Mouse (Mus musculus) layer of hippocampus, adult 9-10 months (tissue): ENCODE measurements around the gene Ralgapa2.
A peak's percentile ranks its signal among the peaks of the same experiment; 100 is the strongest.

ENCODE experiments used
- DNase-seq: peaks from one replicate; pipeline ENCODE4 v3.0.0; 2022; ENCODE audit warnings: low spot score

Gene Ralgapa2

DNA sequence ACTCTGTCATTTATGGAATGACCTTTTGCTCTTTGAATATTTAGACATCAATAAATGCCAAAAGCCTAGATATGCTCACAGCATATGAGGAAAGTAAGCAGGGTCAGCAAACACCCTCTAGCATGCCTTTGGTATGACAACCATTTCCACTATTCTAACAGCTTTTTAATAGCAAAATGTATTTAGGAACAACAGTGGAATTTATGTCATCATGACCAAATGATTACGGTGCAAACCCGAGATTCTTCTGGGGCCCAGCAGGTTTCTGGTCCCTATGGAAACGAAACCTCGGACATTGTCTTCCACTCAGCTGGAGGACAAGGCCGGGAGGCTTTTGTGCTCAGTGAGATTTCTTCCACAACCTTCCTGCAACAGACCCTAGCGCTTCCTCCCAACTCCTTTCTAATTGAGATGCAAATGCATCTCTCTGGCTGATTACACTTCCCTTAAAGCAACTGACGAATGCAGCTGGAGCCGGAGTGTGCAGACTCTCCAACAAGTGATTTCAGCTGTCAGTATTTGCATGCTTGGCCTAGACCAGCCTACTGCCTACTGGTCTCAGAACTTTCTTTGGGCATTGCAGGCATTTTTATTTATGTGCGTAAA, 209.9 kb downstream of the Ralgapa2 start:
- no peak for DNase-seq

DNA sequence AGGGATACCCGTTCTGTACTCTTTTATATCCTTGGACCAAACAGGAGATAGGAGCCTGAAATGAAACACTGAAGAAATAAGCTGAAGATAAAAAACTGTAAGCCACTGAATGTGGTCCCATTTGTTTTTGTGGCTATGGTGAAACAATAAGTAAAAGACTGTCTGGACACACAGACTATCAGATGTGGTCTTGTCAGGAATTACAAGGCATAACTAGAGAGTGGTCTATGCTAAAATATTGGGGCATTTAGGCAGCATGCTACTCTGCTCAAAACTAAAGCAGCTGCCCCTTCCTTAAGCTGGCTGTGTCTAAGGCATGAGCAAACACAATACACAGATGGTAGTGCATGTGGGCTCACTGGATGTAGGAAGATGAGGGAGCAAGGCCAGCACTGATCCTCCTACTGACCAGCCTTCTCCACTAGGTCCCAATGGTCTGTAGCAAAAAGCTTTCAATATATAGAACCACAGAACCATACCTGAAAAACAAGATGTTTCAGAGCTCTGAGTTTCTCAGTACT, 211.6 kb downstream of the Ralgapa2 start:
- no peak for DNase-seq

DNA sequence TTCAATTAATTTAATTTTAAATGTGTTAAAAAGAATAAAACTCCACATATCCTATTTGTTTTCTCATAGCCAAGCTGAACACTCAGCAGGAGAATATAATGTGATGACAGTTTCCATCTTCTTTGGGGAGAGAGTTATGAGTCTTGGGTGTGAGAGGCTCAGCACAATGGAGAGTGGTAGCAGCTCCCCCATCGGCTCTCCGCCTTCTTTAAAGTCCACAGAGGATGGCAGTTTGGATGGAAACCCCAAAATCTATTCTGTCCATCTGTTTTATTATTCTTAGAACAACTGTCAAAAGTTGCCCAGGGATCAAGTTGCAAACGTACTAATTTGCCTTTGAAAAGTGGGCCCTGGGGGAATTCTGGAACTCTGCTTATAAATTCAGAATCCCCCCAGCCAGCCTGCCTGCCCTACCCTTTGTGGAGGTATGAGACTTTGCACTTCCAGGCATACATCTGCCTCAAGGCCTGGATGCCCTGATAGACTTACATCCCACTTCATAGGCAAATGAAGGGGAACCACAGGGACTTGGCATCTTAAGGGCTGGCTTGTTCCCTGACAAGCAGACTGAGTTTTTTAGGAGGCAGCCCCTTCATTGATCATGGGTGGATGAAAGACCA, 212.2 kb downstream of the Ralgapa2 start:
- no peak for DNase-seq

DNA sequence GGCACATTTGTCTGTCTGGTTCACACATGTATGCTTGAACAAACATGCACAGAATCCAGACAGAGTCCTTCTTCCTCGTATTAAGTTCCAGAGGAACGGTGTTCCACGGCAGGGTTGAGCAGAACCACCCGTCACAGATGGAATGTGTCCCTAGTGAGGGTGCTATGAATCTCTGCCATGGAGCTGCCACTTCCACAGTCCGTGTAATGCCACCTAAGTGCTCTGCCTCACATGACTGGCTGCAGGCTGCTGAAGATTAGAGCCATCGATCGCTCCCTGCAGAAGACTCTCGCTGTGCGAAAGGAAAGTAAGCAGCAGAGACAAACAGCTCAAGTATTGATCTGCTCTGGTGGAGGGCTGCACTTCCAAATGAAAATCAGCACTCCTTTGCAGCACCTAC, 218.6 kb downstream of the Ralgapa2 start:
- DNase-seq: no peak

DNA sequence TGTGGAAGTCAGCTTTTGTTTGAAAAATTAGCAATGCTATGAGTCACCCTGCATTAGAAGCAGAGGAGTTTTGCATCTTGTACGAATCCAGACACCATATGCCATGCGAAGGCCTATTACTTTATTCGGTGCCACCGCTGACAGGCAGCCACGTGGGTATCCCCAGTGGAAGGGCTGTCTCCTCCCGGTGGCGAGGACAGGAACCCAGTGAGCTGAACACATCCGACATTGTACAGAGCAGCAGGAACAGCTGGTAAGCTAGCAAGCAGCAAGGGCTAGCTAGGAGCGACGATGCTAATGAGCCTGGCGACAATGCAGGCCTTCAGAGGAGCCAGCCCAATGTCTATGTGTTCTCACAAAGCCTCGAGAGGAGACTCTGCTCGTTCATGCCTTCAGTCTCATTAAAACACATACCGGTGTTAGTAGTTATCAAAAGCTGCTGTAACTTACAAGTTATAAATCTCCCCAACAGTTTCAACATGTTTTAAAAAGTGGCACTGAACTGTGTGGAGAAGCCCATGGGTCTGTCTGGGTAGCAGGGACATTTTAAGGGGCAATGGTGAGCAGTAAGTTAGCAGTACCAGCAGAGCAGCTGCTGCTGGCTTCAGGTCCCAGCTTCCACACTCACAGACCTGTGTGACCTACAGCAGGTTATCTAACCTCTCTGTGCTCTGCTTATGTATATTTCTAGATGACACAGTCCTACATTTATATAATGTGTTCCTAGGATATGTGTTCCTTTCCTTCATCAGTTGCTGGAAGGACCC, 221.1 kb downstream of the Ralgapa2 start:
- DNase-seq: peak; percentile 52

DNA sequence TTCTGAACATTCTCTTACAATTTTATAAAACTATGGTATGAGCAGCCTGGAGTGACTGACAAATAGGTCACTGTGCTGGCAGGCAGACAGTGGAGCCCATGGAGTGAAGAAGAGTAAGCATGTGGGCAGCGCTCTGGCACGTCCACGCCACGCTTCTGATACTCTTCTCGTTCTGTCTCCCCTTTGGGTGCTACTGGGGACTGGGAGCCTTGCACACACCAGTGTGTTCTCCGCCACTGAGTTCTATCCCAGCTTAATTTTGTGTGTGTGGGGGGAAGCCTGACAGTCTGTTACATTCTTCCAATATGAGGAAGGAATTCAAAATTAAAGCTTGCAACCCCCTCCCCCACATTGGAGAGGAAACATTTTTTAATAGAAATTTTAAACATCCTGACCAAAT, 221.8 kb downstream of the Ralgapa2 start:
- DNase-seq: no peak

DNA sequence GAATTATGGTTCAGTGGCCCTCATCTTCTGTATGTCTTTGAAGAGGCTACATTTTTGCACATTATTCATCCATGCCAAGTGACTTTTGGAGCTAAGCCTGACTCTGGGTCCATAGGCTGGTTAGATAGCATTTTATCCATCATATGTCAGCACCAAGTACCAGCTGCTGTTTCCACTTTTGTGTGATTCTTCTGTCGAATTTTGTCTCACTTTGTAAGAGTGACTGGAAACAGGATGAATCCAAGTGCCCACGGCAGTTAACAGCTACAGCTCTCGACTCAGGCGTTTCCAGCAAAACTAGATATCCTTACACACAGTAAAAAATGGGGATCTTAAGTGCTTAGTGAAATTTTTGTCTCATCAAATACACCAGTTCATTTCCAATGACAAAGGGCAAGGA, 222.8 kb downstream of the Ralgapa2 start:
- no peak for DNase-seq

DNA sequence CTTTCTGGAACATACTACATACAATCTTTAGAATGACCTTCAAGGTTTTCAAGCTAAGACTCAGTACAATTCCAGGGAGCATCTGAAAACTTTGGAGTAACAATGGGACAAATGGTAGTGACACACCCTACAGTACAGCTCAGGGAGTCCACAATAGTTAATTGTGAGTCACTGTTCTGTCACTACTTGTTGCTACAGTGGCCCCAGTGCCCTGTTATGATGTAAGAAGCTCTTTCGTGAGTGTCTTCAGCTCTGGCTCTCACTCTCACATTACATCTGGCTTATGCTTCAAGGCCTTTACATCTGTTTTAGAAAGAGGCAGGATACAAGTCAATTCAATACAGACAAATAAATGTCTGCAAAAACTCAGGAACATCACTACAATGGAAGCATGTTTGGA, 223.8 kb downstream of the Ralgapa2 start:
- DNase-seq: no peak

DNA sequence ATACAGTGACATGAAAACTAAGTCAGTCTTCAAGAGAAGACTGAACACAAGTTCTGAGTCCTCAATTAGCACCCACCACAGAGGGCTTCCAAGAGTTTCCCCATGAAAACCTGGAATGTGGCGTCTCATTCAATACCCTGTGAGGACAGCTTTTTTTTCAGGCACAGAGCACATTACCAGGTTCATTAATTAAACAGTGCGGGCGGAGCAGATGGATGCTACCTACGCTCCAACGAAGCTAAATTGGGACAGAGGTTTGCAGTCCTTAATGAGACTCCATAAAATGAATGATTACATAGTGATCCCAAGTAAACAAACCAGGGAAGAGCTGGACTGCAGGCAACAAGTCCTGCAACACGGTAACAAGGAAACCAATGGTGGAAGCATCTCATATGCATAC, 224.6 kb downstream of the Ralgapa2 start:
- no peak for DNase-seq

DNA sequence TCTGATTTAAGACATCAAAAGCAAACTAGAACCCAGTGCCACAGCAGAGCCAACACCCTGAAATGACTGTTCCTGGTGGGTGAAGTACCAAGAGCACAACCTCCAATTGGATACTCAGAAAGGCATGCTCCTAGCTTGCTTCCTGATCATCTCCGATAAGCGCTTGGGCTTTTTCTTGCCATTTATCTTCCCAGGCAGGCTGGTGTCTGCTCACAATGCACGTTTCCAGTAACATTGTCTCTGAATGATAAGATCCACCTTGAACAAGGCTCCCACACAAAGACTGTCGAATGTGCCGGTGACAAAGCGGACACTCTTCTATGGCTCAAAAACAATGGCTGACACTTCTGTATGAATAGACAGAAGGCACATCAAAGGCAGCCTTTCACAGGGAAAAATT, 230.8 kb downstream of the Ralgapa2 start:
- DNase-seq: no peak

DNA sequence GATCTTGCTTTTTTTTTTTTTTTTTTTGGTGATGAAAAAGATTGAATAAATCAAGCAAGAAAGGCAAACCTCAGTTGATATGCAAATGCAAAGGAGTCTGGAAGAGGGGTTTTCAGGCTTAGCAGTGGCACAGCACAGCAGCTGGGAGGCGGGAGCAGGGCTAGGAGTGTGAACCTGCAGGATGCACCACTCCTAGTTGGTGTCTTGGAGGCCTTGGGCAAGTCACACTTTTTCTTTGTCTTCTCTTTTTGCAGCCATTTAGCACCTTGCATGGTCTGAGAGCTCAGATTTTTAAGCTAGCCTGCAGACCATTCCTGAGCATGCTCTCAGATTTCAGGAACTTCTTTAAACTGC, 231.2 kb downstream of the Ralgapa2 start:
- no peak for DNase-seq

DNA sequence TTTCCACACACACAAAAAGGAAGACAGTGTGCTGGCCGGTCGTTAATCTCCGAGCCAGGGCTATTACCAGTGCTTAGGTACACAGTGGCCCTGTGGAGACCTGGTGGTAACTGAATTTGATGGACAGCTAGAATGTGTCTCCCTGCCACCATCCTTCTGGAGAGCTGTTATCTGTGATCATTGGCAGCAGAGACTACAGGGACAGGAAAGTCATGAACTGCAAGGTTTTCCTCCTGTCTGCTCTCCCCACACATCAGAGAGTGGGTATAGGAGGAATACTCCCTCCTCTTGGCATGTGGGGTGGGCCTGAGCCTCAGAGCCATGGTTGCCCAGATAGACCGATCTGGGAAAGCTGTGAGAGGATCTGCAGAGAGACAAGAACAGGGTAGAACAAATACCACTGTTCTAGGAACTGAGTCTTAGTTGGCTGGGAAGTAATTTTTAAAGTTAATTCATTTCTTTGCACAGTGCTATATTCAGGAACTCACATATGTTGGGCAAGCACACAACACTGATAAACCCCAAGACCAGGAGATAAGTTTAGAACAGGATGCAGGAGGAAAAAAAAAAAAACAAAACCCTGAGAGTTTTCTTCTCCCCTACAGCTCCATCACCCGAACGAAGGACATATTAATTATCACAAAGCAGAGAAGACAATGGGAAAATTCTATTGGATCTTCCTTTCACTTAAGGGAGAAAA, 231.8 kb downstream of the Ralgapa2 start:
- DNase-seq: no peak

DNA sequence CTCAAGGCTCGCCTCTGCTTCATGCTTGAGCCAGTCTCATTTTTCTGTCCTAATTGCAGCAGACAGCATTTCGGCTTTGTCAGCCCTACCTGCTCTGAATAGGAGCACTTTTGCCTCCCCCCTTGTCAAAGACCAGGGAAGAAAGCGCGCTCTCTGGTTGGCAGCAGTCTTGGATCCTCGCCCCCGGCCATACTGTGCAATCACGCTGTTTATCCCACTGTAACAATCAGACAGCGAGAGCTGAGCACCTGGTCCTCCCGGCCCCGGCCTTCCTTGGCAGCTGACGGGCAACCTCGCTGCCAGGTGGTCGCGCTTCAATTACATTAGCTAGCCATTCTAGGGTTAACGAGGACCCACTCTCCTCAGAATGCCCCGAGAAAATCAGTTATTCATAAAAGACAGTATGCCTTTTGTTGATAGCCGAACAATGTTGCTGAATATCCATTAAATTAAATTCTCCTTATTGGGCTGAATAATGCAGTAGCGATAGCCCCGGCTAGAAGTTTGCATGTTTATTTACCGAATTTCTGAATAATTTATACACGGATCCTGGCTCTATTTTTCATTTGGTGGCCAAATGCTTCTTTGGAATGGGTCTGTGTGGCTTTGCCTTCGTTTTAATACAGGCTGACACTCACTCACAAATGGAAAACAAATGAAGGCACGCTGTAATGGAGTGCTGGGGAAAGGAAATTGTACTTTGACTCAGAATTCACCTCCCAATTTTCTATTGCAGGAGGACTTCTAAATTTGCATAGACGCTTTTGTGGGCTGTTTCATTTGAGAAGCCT, 232.5 kb downstream of the Ralgapa2 start:
- no peak for DNase-seq

DNA sequence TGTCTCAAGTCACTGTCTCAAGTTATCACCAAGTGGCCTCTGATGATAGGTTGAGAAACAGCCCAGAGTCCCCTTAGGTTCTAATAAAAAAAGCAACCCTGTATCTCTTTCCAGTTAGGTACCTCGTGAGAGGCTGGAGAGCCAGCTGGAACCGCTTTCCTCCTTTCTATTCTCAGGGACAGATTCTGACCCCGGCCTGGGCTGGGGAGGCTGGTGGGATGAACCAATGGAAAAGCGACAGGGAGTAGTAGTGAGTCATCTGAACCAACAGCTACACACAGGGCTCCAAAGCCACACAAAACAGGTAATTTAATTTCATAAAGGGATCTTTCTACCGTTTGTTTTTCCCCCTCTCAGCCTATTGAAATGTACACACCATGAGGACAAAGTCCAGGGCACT, 233.8 kb downstream of the Ralgapa2 start:
- no peak for DNase-seq

DNA sequence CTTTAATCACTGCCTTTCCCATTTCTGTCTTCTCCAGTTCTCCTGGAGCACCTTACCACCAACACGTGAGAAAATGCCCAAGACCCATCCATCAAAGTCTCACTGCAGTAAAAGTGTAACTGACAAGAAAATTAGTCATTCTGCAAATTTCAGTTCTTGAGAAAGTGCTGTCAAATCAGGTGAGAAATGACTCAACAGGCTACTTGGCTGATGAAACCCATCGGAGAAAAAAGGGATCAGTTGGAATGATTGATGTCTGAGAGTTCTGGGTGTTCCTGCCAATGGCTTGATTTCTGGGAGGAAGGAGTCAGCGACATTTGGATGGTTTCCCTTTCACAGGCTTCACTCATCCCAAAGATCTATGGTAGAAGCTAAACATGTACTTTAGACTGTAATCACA, 245.6 kb downstream of the Ralgapa2 start:
- no peak for DNase-seq

DNA sequence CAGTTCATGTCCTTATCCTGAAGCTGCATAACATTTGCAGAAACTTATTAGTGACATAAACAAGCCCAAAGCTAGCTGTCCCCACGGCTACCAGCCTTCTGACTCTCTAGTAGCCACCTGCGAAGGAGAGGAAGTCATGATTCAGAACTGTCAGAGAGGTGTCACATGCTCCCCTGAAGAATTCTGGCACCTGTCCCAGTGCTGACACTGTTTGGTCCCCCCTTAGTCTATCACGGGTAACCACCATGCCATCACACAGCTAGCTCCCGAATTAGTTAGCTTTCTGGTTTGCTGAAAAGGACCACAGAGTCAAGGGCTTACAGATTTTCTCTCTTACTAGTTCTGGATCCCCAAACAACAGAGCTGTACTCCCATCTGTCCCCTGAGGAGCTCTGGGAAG, 247.1 kb downstream of the Ralgapa2 start:
- no peak for DNase-seq

DNA sequence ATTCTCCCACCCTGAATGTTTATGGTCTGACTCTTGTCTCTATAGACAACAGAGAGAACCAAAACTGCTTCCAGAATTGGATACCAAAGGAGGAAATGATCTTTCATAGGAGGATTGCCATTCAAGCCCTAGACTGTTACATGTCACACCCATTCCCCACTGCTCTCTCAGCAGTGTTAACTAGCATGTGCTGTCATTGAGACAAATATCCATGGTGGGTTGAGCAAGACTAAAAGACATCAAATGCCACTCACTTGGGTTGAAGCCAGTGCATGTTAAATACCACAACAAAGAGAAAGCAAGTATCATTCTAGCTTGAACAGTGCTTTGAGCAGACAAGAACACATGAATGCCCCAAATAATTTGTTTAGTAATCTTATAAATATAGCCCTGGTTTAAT, 249.2 kb downstream of the Ralgapa2 start:
- DNase-seq: no peak

DNA sequence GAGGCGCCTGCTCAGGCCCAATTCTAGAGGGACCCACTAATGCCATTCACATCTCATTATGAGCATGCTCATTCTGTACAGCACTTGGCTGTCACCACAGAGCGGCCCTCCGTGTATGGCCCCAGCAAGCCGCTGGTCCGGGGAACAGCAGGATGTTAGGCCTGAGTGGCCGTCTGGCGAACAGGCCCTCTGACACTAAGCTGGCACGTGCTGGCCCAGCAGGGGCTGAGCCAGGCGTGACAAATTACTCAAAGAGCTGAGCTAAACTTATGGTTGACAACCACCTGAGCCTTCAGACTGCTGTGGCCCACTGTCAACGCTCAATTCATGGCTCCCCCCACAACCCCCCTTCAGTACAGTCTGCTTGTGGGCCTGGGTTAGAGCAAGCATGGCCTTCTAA, 249.9 kb downstream of the Ralgapa2 start:
- DNase-seq: no peak

DNA sequence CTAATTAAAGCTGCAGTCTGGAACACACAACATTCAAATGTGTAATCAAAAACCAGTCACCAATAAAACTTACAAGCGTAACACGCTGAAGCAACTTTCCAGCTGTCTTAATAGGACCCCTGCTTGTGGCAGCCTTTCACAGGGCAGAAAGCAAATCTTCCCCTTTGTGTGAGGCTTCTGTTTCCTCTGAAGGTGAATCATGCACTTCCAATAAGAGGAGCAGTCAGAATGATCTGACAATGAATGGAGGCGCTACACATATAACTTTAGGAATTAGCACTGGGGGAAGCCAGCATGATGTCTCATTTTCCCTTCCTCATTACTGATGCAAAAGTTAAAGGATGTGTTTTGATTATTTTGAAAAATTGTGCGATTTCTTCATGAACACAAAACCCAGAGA, 251.0 kb downstream of the Ralgapa2 start:
- DNase-seq: no peak

DNA sequence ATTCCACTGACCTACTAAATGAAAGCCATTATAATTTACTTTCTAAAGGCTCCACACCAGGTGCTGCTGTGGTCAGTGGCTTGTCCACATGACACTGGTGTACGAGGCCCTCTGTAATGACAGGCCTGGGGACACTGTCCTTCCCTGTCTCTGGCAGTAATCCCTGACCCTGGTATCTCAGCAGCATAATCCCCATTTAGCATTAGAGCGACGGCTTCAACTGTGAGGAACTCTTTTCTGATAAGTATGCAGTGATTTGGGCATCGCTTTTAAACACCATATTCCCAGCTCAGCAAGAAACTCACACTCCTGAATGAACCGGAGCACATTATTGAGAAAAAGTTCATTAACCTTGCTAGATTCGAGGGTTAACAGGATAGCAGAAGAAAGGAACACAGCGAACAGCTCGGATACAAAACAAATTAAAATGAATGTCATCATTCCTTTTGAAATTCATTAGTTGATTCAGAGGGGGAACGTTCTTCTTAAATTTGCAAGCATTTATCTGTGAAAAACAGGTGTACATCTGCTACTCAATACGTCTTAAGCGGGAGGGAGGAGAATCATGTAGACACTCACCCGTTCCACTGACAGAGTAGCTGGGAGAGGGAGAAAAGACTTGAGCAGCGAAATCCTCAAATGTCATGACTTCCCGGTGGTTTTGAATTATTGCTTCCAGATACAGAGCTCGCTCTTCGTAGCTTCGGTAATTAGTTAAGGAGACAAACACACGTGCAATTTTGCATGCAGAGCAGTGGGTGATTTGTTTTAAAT, 252.2 kb downstream of the Ralgapa2 start:
- DNase-seq: no peak
